Mouse (Mus musculus) heart, postnatal 25 days (tissue): ENCODE data around the gene Cdc25b. TPM values are rescaled to one million over a fixed set of nuclear protein-coding genes. Genes with fewer than 3 reads are reported as not detected.

Experiments used
- DNase-seq: peaks from one replicate; pipeline ENCODE4 v3.0.0; 2022; ENCODE audit warnings: low spot score
- intact Hi-C: fragments of 180-260 bp; cut with DNase I; formaldehyde crosslinking; loops from one replicate; pipeline ENCODE4 v1.15.1; 2025
- total RNA-seq, 2 experiments: library from RNA; stranded (reverse); gene quantifications; 2 replicates each; pipeline ENCODE4 v1.2.3; 2021

Cdc25b gene
- total RNA-seq, 2 experiments from 2014 or later, result 6.1 to 8.1 TPM

DNA sequence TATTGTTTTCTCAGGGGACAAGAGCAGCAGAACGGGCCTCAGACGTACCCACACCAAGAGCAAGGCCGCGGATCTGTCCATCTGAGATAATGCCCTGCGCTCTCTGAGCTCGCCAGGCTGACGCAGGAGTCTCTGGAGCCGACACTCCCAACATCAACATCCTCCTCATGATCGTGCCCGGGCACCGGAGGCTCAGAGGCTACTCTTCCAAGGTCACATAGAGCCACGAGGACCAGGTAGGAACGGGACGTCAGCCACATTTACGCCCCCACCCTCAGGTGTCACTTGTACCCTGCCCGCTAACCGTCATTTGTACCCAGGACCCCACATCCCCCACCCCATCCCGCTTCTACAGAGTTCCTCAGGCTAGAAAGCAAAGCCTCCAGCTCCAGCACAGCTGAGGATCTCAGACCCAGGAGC, 27.2 kb upstream of the Cdc25b start:
- no peak for DNase-seq
- intact Hi-C loops, result no loop called here

DNA sequence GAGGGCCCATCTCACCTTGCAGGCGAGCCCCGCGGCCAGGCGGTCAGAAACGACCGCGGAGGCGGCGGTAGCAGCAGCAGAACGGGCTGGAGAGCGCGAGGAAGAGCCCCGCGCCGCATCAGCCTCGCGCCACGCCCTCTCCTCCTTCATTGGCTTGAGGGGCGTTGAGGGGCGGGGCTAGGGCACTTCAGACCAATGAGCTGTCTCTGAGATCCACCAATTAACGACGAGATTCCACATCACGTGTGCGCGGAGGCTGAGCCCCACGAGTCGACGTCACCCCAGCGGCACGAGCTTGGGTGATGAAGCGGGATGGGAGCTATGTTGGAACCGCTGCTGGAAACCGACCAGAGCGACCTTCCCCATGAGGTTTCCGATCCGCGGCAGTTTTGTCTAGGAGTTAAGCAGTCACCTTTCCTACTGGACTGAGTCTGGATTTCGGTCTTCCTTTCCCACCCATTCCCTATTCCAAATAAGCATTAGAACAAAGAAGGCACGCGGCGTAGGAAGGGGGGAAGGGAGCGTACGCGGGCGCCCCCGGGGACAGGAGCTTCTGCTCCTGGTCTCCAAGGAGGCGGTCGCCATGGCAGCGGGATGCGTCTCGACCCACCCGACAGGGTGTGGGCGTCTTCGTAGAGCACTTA, 26.7 kb upstream of the Cdc25b start, which contains the start of gene 1700037H04Rik:
Gene 1700037H04Rik (minus strand): TSS at position 144 of the 644 bp plus-strand sequence.
- DNase-seq, result peak; percentile 95
- intact Hi-C loops, result loop anchor here (2.0 to 5.0 kb wide), 2 partner anchors 65 to 198 kb away; no protein-coding TSS in a partner anchor

DNA sequence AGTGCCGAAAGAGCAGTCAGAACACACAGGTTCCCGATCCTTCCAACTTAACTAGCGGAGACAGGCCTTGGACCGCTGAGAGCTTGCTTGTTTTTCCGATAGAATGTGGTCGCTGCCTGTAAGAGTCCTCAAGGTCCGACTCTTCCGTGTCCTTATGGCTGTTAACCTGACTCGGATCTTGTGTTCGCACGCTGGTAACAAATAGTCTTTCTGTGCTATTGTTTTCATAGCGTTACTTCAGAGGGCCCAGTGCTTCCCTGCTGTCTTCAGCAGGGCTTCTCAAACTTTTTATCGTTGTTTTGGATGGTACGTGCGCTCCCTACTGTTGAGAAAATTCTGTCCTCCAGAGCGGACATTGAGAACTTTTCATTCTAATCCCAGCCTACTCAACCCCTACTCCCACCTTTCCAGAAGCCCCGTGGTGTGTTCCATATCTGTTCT, 26.1 kb upstream of the Cdc25b start:
- no peak for DNase-seq

DNA sequence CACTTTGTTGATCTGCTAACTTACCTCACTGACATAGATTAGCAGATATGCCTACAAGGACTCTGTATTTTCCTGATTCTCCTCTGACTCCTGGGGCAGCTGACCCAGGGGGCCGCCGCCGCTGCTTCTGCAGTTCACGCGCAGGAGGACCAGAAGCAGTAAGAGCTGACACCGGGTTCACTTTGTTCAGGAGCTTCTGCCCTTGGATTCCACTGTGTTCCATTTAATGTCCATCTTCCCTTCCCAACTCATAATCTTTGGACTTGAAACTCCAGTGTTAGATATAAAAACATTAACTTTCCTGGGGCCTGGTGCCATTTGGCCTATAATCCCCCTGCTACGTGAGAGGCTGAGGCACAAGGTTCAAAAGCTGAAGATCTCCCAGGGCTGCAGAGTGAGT, 22.8 kb upstream of the Cdc25b start:
- no peak for DNase-seq
- intact Hi-C loops, result loop anchor here (5.0 kb wide), 1 partner anchor 202 kb away; no protein-coding TSS in a partner anchor

More for the DNA sequence above, 26.1 kb upstream of the Cdc25b start:
- intact Hi-C loops, result loop anchor here (2.0 to 5.0 kb wide), 2 partner anchors 66 to 198 kb away; no protein-coding TSS in a partner anchor

DNA sequence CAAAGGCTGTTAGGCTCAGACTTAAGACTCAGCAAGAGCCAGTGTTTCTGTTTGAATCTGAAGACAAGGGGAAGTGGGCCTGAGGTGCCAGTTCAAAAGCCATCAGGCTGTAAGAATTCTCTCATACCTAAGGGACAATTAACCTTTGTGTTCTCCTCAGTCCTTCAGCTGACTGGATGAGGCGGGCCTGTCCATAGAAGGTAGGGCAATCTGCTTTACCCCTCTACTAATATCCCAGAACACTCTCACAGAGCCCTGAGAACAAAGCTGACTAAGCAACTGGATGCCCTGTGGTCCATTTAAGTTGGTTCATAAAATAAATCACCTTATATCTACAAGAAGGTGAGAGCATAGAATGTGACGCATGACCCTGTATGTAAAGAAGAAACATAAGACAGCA, 20.6 kb upstream of the Cdc25b start:
- DNase-seq, result no peak
- intact Hi-C loops, result loop anchor here (5.0 kb wide), 1 partner anchor 114 kb away; no protein-coding TSS in a partner anchor

DNA sequence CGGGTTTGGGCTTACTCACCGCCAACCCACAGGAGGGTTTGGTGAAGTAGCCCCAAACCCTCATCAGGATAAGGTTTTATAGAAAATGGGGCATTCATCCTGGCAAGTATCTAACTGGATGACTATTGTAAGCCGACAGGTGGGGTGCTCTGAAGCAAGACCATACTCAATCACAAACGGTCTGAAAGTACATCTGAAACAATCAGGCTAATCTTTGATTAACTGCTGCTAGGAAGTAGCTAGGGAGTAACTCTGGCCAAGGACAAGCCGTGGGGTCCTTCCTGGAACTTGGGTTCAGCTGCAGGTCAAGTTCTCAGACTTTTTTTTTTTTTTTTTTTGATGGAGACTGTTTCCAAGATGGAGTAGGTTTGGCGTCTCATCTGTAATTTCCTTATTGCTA, 18.8 kb upstream of the Cdc25b start:
- DNase-seq, result no peak
- intact Hi-C loops, result loop anchor here (5.0 kb wide), 1 partner anchor 116 kb away; no protein-coding TSS in a partner anchor

DNA sequence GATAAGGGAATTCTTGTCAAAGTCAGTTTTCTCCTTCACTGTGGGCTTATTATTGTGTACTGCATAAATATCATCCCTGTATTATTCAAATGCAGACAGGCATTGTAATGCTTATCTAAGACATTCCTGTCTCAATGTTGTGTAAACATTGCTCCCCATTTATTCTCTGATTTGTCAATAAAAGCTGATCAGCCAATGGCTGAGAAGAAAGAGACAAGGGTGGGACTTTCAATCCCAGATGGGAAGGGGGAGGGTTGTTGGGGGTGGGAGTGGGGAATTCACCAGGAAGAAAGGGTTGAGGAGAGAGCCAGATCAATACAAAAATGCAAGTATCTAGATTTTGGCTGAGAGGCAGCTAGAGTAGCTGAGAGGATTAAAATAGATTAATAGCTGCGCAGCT, 17.8 kb upstream of the Cdc25b start:
- intact Hi-C loops, result loop anchor here (5.0 kb wide), 1 partner anchor 117 kb away; no protein-coding TSS in a partner anchor
- DNase-seq, result no peak

DNA sequence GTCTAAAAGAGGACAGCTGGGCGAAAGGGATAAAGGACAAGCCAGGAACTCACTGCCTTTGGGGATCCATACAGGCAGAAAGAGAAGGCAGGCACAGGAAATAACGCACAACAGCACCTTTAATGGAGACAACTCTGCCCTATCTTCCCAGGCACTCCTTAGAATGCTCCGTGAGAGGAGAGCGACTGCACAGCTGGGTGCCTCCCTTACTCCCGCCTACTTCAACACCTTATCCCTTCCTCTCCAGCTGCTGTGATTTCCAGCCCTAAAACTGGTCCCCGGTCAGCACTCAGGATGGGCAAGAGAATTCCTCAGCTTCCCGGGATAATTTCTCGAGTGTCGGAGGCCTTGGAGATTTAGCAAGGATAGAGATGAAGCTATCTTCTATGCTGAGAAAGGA, 15.8 kb upstream of the Cdc25b start:
- intact Hi-C loops, result loop anchor here (5.0 kb wide), 1 partner anchor 181 kb away; the partner anchor contains the start of gene Rnf24
- DNase-seq, result no peak

DNA sequence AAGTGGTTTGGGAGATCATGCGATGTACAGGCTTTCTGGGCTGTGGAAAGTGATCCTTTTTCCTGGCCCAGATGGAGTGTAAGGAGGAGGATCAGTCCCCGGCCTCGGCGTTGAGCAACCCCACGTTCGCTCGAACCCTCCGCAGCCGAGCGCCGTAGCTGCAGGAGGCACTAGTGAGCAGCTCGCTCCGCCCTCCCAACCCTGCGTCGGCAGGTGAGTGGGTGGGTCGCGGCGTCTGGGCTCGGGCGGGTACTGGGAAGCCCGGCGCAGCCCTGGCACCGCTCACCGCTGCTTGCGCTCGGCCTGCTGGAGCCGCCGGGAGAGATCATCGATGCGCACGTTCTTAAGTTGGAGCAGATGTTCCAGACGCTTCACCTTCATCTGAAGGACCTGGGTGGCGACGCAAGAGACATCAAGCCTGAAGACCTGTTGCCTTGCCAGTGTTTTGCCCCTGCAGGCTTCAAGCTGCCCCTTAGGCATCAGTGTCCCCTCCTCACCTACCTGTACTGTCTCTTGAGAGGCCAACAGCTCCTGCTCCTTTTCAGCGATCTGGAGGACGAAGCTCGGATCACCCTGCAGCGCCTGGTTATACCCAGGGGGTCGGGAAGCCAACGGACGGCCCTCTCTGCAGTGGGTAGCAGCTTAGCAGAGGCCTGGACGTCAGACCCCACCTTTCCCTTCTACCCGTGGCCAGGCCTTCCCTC, 15.2 kb upstream of the Cdc25b start:
- no peak for DNase-seq
- intact Hi-C loops, result loop anchor here (5.0 kb wide), 1 partner anchor 181 kb away; the partner anchor contains the start of gene Rnf24

DNA sequence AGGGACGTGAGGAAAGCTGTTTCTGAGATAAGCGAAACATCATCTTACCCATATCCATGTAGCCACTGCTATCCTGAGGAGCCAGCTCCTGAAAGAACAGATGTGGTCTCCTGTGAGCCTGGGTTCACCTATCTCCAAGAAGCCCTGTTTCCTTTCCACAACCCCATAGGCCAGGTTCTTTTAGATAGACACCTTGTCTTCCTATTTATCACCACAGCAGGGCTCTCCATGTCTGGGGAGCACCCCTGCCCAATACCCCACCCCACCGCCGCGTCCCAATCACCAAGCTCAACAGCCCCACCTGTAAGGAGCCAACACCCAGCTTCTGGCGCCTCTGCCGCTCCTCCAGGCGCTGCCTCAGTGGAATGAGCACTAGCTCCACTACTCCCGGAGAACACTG, 14.4 kb upstream of the Cdc25b start:
- intact Hi-C loops, result loop anchor here (5.0 kb wide), 1 partner anchor 180 kb away; the partner anchor contains the start of gene Rnf24

DNA sequence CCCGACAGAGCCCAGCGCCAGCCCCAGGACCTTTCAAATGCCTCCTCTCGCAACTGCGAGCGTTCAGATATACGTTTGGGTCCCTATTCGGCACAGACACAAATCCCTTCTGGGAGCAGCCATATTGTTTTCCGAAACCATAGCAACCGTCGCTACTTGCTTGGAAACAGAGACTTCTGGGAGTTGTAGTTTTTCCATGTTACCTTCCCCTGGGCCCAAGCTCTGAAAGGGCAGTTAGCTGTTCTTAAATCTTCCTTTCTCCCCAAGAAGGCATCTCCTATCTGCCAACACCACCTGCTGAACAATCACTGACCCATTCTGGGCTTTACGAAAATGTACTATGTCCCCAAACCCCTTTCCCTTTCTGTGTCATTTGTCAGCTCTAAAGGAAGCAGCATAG, 12.0 kb upstream of the Cdc25b start:
- intact Hi-C loops, result loop anchor here (5.0 kb wide), 1 partner anchor 178 kb away; the partner anchor contains the start of gene Rnf24
- no peak for DNase-seq

More for the DNA sequence above, 14.4 kb upstream of the Cdc25b start:
- no peak for DNase-seq

DNA sequence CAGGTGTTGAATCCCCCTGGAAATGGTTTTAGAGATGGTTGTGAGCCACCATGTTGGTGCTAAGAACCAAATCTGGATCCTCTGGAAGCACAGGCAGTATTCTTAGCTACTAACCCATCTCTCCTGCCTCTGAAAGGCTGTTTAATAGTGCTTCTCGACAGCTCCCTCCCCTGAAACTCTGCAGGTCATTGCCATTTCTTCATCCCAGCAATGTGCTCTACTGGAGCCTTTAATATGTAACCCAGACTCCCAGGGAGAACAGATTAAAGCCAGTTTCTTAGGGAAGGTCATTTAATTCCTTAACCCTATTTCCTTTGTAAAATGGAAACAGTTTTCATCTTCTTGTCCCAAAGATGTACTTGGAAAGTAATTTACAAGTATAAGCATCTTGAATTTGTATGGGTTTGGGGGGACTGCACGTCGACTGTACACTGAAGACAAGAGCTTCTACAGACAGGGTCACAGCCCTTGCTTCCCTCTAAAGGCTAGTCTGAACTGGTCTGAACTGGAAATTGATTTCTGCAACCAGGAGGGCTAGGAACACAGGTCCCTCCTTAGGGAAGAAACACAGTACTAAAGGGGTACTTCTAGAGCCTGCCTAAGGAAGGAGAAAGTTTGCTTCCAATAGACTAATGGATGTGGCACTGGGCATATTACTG, 11.3 kb upstream of the Cdc25b start:
- no peak for DNase-seq
- intact Hi-C loops, result no loop called here

DNA sequence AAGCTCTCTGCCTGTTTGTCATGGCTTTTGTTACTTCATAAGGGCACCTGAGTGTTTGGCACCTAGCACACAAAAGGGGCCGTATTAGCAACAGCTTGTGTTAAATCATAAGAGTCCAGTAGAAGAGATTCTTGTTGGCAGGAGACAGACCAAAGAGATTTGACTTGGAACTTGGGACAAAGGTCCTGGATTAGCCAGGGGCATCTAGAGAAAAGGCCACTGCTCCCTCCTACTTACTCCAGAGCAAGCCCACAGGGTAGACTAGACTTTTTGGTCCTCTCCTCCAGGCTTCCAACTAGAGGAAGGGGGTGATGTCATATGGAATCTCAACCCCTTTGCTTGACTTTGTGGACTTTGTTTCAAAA, 10.8 kb upstream of the Cdc25b start:
- intact Hi-C loops, result no loop called here

DNA sequence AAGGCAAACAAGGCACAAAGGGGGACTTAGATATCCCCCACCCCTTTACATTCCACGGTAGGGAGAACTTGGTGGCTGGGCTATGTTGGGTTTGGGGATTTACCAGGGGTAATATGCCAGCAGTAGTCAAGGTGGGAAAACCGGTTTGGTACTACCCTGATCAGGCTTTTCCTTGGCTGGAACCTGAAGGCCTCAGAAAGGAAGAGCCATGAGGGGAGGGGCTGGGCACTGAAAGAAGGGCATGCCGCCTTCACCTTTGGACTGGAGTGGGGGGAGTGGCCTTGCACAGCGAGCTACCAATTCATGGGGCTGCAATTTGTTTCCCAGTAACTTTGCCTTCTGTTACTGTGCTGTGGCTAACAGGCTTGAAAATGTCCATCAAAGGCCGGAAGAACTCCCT, 10.3 kb upstream of the Cdc25b start:
- DNase-seq, result no peak

More for the DNA sequence above, 10.8 kb upstream of the Cdc25b start:
- DNase-seq, result no peak

DNA sequence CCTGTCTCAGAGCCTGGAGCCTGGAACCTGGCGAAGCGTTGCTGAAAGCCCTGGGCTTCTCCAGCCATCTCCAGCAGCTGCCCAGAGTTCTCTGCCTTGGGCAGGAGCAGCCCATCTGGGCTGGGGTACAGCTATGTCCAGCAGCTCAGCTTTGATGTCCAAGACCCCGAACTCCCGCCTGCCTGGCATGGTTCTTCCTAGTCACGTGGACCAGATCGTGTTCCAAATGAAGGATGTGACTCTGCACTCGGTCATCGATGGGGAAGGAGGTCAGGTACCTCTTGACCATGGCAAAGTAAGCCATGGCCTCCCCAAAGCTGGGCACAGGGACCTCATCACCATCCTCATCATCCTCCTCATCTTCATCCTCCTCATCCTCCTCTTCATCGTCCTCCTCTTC, 8.8 kb upstream of the Cdc25b start:
- DNase-seq, result no peak
- intact Hi-C loops, result no loop called here

More for the DNA sequence above, 10.3 kb upstream of the Cdc25b start:
- intact Hi-C loops, result no loop called here

DNA sequence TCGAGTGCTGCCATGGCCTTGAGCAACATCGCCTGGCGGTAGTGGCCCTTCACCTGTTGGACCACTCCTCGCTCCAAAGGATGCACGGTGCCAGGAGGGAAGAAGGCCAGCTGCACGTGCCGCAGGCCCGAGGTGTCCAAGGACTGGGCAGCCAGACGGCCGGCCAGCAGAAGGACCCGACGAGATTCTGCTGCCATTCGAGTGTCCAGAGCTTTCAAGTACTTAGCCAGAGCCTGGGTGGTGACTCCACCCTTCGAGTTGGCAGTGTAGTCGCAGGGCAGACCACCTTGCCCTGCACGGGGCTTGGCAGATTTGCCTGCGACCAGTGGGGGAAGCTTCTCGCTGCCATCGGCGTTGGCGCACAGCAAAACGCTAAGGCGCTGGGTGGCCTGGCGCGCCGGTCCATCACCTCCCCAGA, 7.9 kb upstream of the Cdc25b start:
- intact Hi-C loops, result no loop called here
- DNase-seq, result no peak

DNA sequence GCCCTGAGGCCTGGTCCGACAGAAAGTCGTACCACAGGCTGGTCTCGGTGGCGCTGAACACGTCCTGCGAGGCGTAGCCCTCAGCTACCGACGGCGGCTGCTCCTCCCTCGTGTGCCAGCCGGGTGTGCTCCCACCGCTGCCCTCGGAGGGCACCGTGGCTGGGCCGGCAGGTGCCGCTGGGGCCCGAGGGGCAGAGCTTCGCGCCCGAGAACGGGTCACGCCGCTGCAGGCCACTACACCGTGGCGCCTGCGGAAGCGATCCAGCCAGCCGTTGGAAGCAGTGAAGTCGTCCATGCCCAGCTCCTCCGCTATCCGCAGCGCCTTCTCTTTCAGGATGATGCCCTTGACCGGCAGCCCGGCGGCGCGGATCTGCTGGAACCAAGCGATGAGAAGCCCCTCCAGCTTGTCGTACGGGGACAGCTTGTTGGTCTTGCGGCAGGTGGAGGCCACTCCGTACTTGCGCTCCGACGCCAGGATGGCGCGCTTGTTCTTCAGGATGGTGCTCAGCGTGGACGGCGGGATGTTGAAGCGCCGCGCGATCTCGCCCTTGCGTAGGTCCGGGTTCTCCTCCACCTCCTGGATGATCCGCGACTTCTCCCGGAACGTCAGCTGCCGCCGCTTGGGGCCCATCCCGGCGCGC, 7.4 kb upstream of the Cdc25b start:
- DNase-seq, result no peak
- intact Hi-C loops, result no loop called here

DNA sequence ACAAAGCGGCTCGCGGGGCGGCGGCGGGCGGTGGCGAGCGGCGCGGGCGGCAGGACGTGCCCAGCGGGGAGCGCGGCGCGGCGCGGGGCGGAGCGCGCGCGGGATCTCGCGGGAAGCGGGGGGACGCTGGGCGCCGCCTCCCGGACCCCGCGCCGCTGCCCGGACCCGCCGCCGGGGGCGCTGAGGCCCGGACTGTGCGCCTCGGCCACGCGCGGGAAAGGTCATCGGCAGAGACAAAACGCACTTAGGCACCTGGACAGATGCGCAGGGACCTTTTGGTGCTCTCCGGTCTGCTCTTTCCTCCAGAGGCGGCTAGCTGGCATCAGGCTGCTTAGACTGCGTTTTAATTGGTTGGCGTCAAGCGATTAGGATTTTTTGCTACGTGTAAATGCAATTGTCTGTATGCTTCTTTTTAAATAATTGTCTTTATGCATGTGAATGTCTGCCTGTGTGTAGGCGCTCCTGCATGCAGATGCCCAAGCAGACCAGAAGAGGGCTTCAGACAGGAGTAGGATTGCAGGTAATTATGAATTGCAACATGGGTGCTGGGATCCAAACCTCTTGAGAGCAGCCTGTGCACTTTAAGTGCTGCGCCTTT, 6.7 kb upstream of the Cdc25b start, which contains the start of gene Cenpb:
Gene Cenpb (minus strand): TSS at position 78 of the 598 bp plus-strand sequence.
- intact Hi-C loops, result loop anchor here (2.0 to 10.0 kb wide), 4 partner anchors 23 to 335 kb away; no protein-coding TSS in a partner anchor
- peak; percentile 73 for DNase-seq

DNA sequence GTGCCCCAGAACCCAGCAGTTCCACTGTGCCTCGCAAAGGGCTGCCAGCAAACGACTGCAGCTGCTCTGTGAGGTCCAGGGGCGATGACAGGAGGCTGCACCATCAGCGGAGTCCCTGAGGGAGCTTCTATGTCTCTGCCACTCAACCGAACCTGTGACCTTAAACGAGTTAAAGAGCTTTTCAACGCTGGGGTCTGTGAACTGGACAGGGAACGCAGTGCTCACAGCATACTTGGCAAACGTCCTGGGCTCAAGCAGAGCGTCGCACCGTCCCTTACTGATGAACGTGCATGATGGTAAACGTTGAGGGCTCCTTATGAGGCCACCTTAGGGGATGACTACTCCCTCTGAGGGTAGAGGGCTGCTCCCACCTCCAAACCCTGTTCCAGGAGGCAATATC, 406 bp upstream of the Cdc25b start:
- no peak for DNase-seq
- intact Hi-C loops, result loop anchor here (10.0 kb wide), 1 partner anchor 328 kb away; no protein-coding TSS in a partner anchor
